Mouse (Mus musculus): Measurements from ENCODE around the gene Fam107a.

Fam107a gene

DNA sequence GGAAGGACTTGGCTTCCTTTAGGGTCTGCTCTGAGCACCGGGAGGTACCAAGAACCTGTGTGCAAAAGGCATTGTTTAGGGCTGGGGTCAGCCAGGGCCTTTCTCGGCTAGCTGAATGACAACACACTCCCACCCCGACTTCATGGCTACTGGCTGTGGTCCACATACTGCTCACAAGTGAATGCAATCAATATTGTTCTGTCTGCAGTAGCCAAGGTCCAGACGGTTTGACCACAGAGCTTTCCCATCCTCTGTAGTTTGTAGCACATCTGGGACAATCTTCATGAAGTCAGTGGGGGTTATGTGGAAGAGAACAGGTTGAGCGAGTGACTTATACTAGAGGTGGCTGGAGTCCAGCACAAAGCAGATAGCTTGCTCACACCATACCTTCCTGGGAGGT lies 60.9 kb downstream of the Fam107a start:
- DNase-seq (ENCODE audit: low read depth, low spot score), result no peak

DNA sequence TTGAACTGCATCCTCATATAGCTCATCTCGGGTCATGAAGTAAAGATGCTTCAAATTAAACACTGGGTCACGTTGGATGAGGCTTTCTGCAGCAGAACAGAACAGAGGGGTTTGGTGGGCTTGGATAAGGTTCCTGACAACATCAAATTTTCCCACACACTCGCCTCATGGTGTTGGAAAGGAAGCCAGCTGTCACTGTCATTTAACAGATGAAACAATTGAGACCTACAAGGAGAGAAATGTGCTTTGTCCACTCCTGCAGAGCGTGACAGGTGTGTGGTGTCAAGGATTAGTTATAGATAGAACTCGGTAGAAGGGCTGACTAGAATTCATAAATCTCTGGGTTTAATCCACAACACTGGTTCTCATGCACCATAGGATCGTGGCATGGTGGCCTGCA lies 61.8 kb downstream of the Fam107a start:
- no peak for DNase-seq (ENCODE audit: low read depth, low spot score)

DNA sequence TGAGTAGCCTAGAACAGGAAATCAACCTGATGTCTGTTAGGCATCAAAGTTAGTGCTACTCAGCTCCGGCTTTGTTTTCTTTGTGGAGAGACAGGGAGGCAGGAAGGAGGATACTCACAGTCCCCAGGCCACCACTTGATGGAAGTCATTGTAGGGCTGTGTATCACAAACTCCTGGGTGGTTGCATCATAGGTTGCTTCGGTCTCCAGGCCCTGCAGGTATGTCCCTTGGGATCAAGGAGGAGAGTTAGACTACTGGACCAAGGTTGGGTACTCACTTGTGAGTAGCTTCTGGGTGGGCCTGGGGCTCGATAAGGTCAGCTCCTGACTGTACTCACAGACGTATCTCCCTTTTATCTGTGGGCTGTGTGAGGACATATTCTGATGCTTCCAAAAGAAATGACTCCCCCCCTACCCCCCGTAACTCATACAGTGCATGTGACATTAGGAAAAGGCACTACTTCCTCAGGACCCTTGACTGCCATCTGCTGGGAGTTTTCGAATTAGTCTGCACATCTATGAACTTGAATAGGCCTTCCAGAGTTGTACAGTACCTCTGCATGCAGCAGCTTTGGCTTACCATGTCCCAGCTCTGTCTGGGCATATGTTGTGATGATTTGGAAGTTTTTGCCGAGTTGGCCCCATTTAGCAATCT lies 62.6 kb downstream of the Fam107a start:
- peak; percentile 61 for DNase-seq (ENCODE audit: low read depth, low spot score)

DNA sequence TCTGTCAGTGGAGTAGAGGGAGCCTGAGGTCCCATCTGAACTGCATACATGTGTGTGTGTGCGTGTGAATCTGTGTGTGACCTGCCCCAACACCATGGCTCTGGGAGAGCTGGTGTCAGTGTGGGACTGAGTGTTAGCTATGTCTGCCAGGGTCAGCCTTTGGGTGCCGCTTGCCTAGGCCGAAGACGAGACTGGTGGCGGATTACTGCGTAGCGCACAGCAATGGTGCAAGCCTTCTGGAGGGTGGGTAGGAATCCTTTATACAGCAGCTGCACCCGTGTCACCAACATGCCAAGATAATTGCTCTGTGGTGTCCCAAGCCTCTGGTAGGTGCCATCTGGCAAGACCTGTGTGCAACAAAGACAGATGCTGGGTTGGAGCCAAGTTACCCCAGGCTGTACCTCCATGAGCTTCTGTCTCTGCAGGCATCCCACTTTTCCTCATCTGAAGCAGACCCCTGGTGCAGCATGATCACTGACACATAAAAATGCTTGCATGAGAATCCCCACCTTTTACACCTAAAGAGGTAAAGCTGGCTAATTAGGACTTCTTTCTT lies 66.4 kb downstream of the Fam107a start:
- DNase-seq (ENCODE audit: low read depth, low spot score), result no peak

DNA sequence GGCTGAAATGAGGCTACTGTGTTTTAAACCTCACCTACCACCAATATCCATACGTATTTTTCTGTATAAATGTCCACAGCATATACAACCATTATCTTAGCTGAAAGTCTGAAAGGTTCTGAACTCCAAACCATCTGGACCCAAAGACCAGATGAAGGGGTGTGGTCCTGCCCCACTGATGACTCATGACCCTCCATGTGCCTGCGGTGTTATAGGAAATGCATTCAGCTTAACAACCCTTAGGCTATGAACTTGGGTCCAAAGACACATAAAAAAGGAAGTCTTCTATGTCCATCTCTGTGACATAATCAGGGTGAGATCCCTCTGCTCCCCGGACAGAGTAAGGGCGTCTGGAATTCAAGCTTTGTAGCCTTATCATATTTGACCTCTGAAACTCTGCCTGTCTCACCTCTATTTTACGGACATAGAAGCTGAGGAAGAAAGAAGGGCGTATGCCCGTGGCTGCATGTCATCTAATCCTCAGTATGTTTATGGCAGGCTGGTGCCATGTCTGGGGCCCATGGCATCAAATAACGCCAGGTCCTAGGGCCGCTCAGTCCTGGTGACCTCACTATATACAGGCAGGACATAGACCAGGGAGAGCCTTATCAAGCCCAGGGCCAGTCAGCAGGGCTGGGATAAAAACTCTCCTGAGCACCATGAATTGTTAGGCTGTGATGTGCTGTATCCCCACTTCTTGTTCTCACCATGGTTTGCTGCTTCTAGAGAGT lies 67.5 kb downstream of the Fam107a start:
- DNase-seq (ENCODE audit: low read depth, low spot score), result no peak

DNA sequence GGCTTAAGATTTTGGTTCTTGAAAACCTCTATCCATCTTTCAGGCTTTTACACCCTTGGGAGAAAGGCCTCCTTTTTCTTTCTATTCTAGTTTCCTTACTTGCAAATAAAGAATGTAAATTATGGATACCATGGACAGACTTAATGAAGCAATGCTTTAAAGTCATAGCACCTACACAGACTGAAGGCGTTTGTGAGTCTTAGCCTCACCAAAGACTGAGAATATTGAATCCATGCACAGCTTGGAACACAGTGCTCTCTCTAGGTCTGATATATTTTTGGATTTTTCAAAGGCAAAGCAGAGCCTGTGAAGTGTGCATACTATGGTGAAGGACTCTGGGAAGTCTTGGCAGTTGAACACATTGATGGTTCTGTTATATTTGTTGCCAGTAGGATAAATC lies 68.6 kb downstream of the Fam107a start:
- DNase-seq (ENCODE audit: low read depth, low spot score), result no peak

DNA sequence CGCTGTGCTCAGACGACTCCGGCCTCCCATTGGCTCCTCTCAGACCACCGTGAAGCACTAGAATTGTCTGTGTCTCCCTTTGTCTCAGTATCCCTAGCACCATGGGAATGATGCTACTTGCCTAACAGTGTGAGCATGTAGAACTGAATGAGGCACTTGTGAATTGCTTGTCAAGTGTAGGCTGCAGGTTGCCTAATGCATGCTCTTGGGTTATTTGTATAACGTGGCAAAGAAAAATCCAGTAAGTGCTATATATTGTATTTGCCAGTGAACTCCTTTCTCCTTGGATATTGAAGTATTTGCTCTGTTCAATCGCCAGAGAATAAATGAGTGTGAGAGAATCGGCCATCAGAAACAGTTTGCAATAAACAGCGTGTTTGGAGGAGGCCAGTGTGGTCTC lies 70.9 kb downstream of the Fam107a start:
- DNase-seq (ENCODE audit: low read depth, low spot score), result no peak
